Mouse (Mus musculus): ENCODE data around the gene Ulk3.

GRCm38 (mm10) chr9:57637741-57638322 lies 48.6 kb downstream of the Ulk3 start:
- TF ChIP-seq CTCF (IDR thresholded peaks at IDR 0.05; ENCODE audit: control insufficient read depth, insufficient read depth, insufficient read length) (no peak), CEBPB (IDR thresholded peaks at IDR 0.05; ENCODE audit: low read depth) (no peak), USF1 (IDR thresholded peaks at IDR 0.05; ENCODE audit: low read depth) (no peak), MYOG (IDR thresholded peaks at IDR 0.05; ENCODE audit: control insufficient read depth, extremely low read depth, insufficient read length) (no peak), MYOD1 (IDR thresholded peaks at IDR 0.05; ENCODE audit: control insufficient read depth, insufficient read length, low read depth) (no peak), MAX (IDR thresholded peaks at IDR 0.05) (no peak), FOSL1 (IDR thresholded peaks at IDR 0.05; ENCODE audit: insufficient read depth, low read length, poor library complexity, severe bottlenecking) (no peak)
